Mouse (Mus musculus) liver, adult 2 months (tissue): ENCODE results near the gene Fv1.

Experiments used
- CTCF ChIP-seq: fragments of 200-500 bp; IDR thresholded peaks from 2 replicates; pipeline ENCODE4 v1.5.1; 2011; ENCODE audit warnings: low read depth, low read length, control low read depth
- POLR2A ChIP-seq: fragments of 200-500 bp; IDR thresholded peaks from 2 replicates; pipeline ENCODE4 v1.6.1; 2011; ENCODE audit warnings: low read length, control low read depth; ENCODE audit not compliant: insufficient read depth; ENCODE audit errors: extremely low read depth

DNA sequence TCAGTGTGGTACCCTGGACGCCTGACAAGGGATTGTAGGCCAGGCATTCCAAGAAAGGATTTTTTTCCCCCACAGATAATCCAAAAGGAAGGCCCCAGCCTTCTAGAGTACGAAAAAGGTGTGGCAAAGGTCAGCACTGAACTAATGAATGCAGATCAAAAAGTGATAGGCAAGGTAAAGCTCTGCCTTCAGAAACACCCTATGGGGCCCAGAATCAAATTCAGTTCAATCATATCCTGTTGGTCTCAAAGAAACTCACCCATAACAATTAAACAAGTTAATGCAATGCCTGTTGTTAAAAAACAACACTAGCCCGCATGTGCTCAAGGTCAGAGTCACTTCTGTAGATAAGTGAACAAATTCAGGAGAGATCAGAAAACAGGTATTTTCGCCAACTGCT, 44.4 kb upstream of the Fv1 start:
- TF ChIP-seq POLR2A (no peak), CTCF (no peak)
